In the genomic region with DNA sequence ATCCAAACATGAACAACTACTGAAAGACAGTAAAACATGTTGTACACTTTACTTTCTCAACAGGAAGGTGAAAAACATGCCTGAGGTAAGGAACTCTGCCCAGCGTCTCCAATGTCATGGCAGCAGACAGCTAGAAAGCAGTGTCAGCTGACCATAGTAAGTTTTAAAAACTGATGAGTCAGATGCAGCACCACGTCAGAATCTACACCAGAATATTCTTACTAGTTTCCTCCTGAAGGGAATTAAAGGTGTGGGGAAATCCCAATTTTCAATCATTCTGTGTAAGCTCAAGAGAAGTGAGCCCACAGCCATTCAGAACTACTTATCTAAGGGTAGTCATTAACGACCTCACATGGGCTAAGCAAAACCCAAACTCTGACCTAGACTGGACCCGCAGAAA, we compare ENCODE assay signal across 8 mouse cellular contexts. TPM values are rescaled to one million over a fixed set of nuclear protein-coding genes. Genes with fewer than 3 reads are reported as not detected.
DNase-seq lines count a peak whose midpoint lies in the region; ATAC-seq lines count a peak whose summit lies in the region.

No protein-coding gene starts in this region.

- no peaks in the 10 kb centered on the region for H3K9me3 ChIP-seq in forebrain, embryonic 12.5 days
- H3K9me3 ChIP-seq in liver, embryonic 12.5 days (replicated peaks), result 0 out of 2 replicates have a peak, but pooled peaks cover 4% of the 10 kb centered on the region

- peak; percentile 73 for DNase-seq in 416B (ENCODE audit: low read depth)
- peak; percentile 37 for DNase-seq in CD4-positive, CD25-positive, alpha-beta regulatory T cell, adult 2 months (ENCODE audit: low read depth, low spot score)
- no peak for DNase-seq in cerebellum, adult 9-10 months
- DNase-seq in left cerebral cortex, postnatal 14 days (ENCODE audit: low spot score in 2 of 2), result no peak
- DNase-seq in thymus, postnatal 4 days, result no peak
- DNase-seq in kidney, adult 8-10 months, result no peak

- H3K36me3 ChIP-seq in forebrain, embryonic 12.5 days (replicated peaks), result 0 out of 2 replicates have a peak, but pooled peaks cover 6% of the 10 kb centered on the region
- H3K36me3 ChIP-seq in liver, embryonic 12.5 days, result peaks cover 17% of the 10 kb centered on the region

- H3K4me2 ChIP-seq in forebrain, embryonic 12.5 days, result peak overlapping the region; percentile 85
- peak overlapping the region; percentile 84 for H3K4me2 ChIP-seq in liver, embryonic 12.5 days

- intact Hi-C loops in left cerebral cortex, postnatal 14 days (cut with DNase I), result no loop called here

- peaks cover 50% of the 10 kb centered on the region for H3K27me3 ChIP-seq in forebrain, embryonic 12.5 days
- H3K27me3 ChIP-seq in liver, embryonic 12.5 days (replicated peaks), result no peaks in the 10 kb centered on the region

- H3K4me3 ChIP-seq in forebrain, embryonic 12.5 days (replicated peaks), result peak overlapping the region; percentile 64
- peak overlapping the region; percentile 77 for H3K4me3 ChIP-seq in liver, embryonic 12.5 days

- ATAC-seq in forebrain, embryonic 12.5 days (ENCODE audit: low FRiP score), result no peak
- no peak for ATAC-seq in liver, embryonic 12.5 days

- WGBS in forebrain, embryonic 12.5 days, result 25% methylated on average over 4 of the region's 4 CpGs
- 11% methylated on average over 4 of the region's 4 CpGs for WGBS in liver, embryonic 12.5 days (ENCODE audit: insufficient replicate concordance)

- H3K4me1 ChIP-seq in forebrain, embryonic 12.5 days, result peaks cover 18% of the 10 kb centered on the region
- peaks cover 28% of the 10 kb centered on the region for H3K4me1 ChIP-seq in liver, embryonic 12.5 days

- peak overlapping the region; percentile 74; the same call in 1 of the 2 replicates for H3K9ac ChIP-seq in forebrain, embryonic 12.5 days
- H3K9ac ChIP-seq in liver, embryonic 12.5 days, result peak overlapping the region; percentile 69

- no peak overlapping the region for H3K27ac ChIP-seq in forebrain, embryonic 12.5 days
- H3K27ac ChIP-seq in liver, embryonic 12.5 days, result peak overlapping the region; percentile 77

RNA-seq across cellular contexts. Expression of a gene that starts 1.1 kb away (rescaled TPM):
- 16.8 and 21.9 TPM in 2 replicates for polyA plus RNA-seq in forebrain, embryonic 12.5 days (2016; fragmentation: Nextera tagmentation; extraction: Ambion mirVana)
- polyA plus RNA-seq in liver, embryonic 12.5 days (2016; fragmentation: Nextera tagmentation; extraction: Ambion mirVana), result 6.7 and 8.0 TPM in 2 replicates
- 1 to 10 TPM; 1.8 to 2.6 TPM for total RNA-seq in left cerebral cortex, postnatal 14 days (2021)

Comparison
In these comparisons a context has a peak if more than half of its experiments do, and no peak if none do; other contexts are left out.
1. DNase-seq: peak in 416B (single experiment) and CD4-positive, CD25-positive, alpha-beta regulatory T cell, adult 2 months (single experiment); none in cerebellum, adult 9-10 months (single experiment), left cerebral cortex, postnatal 14 days (0 of 2), thymus, postnatal 4 days (single experiment) and kidney, adult 8-10 months (0 of 2).